Mouse (Mus musculus) CH12.LX (cell line): ENCODE results near the gene Spata2l. TPM values are rescaled to one million over a fixed set of nuclear protein-coding genes. Genes with fewer than 3 reads are reported as not detected.

Source experiments
- DNase-seq: peaks from one replicate; pipeline ENCODE4 v3.0.0-alpha.2; 2013; ENCODE audit errors: extremely low read depth
- H3K27ac ChIP-seq: 2 replicates; pipeline ENCODE4 v1.5.1; 2012; ENCODE audit warnings: low read depth, mild to moderate bottlenecking, control low read depth, moderate library complexity; ENCODE audit not compliant: insufficient read depth
- H3K27me3 ChIP-seq: replicated peaks from 2 replicates; pipeline ENCODE3; 2012; ENCODE audit warnings: inconsistent platforms
- H3K36me3 ChIP-seq, 2 experiments: replicated peaks in 1 of 2; 2 replicates each; pipeline versions ENCODE3 to v1.6.1; 2012; ENCODE audit warnings: inconsistent platforms in 1 of 2, low read length in 1 of 2, mild to moderate bottlenecking in 1 of 2, mixed read lengths in 1 of 2, moderate library complexity in 1 of 2; ENCODE audit not compliant: control insufficient read depth in 1 of 2, insufficient read depth in 1 of 2
- H3K4me1 ChIP-seq, 2 experiments: 2 replicates each; pipeline ENCODE4 v1.6.1; 2012; ENCODE audit warnings: inconsistent platforms in 1 of 2, moderate library complexity in 1 of 2; ENCODE audit not compliant: insufficient read depth in 2 of 2, control insufficient read depth in 1 of 2
- H3K4me2 ChIP-seq: 2 replicates; pipeline ENCODE4 v1.6.1; 2012; ENCODE audit warnings: low read depth, mild to moderate bottlenecking, control low read depth; ENCODE audit not compliant: poor library complexity, insufficient read depth, severe bottlenecking
- H3K4me3 ChIP-seq, 3 experiments: fragments of 150-350 bp in 1 of 3; sonication (generic) in 1 of 3; replicated peaks in 1 of 3; 2 replicates each; pipeline versions ENCODE3 to v1.5.1; 2011 to 2012; ENCODE audit warnings: low read depth in 2 of 3, low read length in 2 of 3, mild to moderate bottlenecking in 2 of 3, moderate library complexity in 2 of 3, control low read depth in 1 of 3, improper control_type of control experiment in 1 of 3, inconsistent platforms in 1 of 3, mixed read lengths in 1 of 3; ENCODE audit not compliant: poor library complexity in 1 of 3
- H3K79me2 ChIP-seq: replicated peaks from 2 replicates; pipeline ENCODE4 v1.6.1; 2012; ENCODE audit warnings: mild to moderate bottlenecking, moderate library complexity; ENCODE audit not compliant: control insufficient read depth, poor library complexity, insufficient read depth, severe bottlenecking; ENCODE audit errors: extremely low read depth
- H3K9ac ChIP-seq: 2 replicates; pipeline ENCODE4 v1.6.1; 2012; ENCODE audit warnings: low read depth, mild to moderate bottlenecking, control low read depth, moderate library complexity; ENCODE audit not compliant: insufficient read depth
- H3K9me3 ChIP-seq: replicated peaks from 2 replicates; pipeline ENCODE3; 2012; ENCODE audit warnings: low read length, inconsistent platforms, mixed read lengths
- BHLHE40 ChIP-seq: IDR thresholded peaks from 2 replicates; pipeline ENCODE4 v1.6.1; 2011; ENCODE audit warnings: mild to moderate bottlenecking, low read depth, low read length, improper control_type of control experiment
- CHD1 ChIP-seq: IDR thresholded peaks from 2 replicates; pipeline ENCODE4 v1.6.1; 2012; ENCODE audit warnings: low read depth, low read length, improper control_type of control experiment, inconsistent platforms
- CHD2 ChIP-seq: IDR thresholded peaks from 2 replicates; pipeline ENCODE4 v1.6.1; 2011; ENCODE audit warnings: low read length, improper control_type of control experiment
- CTCF ChIP-seq, 2 experiments: IDR thresholded peaks in 1 of 2; conservative IDR thresholded peaks in 1 of 2; 2 replicates each; pipeline ENCODE4 v1.5.1; 2011 to 2012; ENCODE audit warnings: low read depth in 2 of 2, low read length in 2 of 2, improper control_type of control experiment in 1 of 2, inconsistent platforms in 1 of 2, mild to moderate bottlenecking in 1 of 2, moderate library complexity in 1 of 2
- E2F4 ChIP-seq: IDR thresholded peaks from 2 replicates; pipeline ENCODE4 v1.6.1; 2011; ENCODE audit warnings: low read depth, low read length, improper control_type of control experiment; ENCODE audit not compliant: insufficient replicate concordance
- ELF1 ChIP-seq: IDR thresholded peaks from 2 replicates; pipeline ENCODE4 v1.6.1; 2014; ENCODE audit warnings: low read depth, mild to moderate bottlenecking, inconsistent platforms, low read length, improper control_type of control experiment
- EP300 ChIP-seq: IDR thresholded peaks from 2 replicates; pipeline ENCODE4 v1.6.1; 2011; ENCODE audit warnings: low read length, improper control_type of control experiment
- ETS1 ChIP-seq: conservative IDR thresholded peaks from 2 replicates; pipeline ENCODE4 v1.6.1; 2012; ENCODE audit warnings: low read depth, mild to moderate bottlenecking, inconsistent platforms, low read length, improper control_type of control experiment, moderate library complexity
- GABPA ChIP-seq: IDR thresholded peaks from 2 replicates; pipeline ENCODE4 v1.6.1; 2012; ENCODE audit warnings: low read depth, low read length, improper control_type of control experiment, inconsistent platforms; ENCODE audit not compliant: insufficient replicate concordance
- HCFC1 ChIP-seq: IDR thresholded peaks from 2 replicates; pipeline ENCODE4 v1.6.1; 2012; ENCODE audit warnings: low read depth, mild to moderate bottlenecking, inconsistent platforms, low read length, improper control_type of control experiment
- IRF4 ChIP-seq: IDR thresholded peaks from 2 replicates; pipeline ENCODE4 v1.6.1; 2014; ENCODE audit warnings: low read depth, mild to moderate bottlenecking, inconsistent platforms, low read length, improper control_type of control experiment
- JUN ChIP-seq: IDR thresholded peaks from 2 replicates; pipeline ENCODE4 v1.6.1; 2011; ENCODE audit warnings: low read depth, mild to moderate bottlenecking, low read length, improper control_type of control experiment, moderate library complexity; ENCODE audit not compliant: insufficient read depth
- JUND ChIP-seq: conservative IDR thresholded peaks from 2 replicates; pipeline ENCODE4 v1.6.1; 2011; ENCODE audit warnings: low read depth, low read length, improper control_type of control experiment
- KAT2A ChIP-seq: IDR thresholded peaks from 2 replicates; pipeline ENCODE4 v1.6.1; 2012; ENCODE audit warnings: low read length, improper control_type of control experiment, inconsistent platforms; ENCODE audit not compliant: insufficient replicate concordance
- MAFK ChIP-seq: IDR thresholded peaks from 2 replicates; pipeline ENCODE4 v1.6.1; 2011; ENCODE audit warnings: low read length, improper control_type of control experiment; ENCODE audit not compliant: insufficient replicate concordance
- MAX ChIP-seq: IDR thresholded peaks from 2 replicates; pipeline ENCODE4 v1.6.1; 2011; ENCODE audit warnings: low read length, improper control_type of control experiment
- MAZ ChIP-seq: IDR thresholded peaks from 2 replicates; pipeline ENCODE4 v1.6.1; 2012; ENCODE audit warnings: low read depth, mild to moderate bottlenecking, inconsistent platforms, low read length, improper control_type of control experiment, moderate library complexity
- MEF2A ChIP-seq: IDR thresholded peaks from 2 replicates; pipeline ENCODE4 v1.6.1; 2014; ENCODE audit warnings: low read depth, mild to moderate bottlenecking, inconsistent platforms, low read length, improper control_type of control experiment, borderline replicate concordance
- MXI1 ChIP-seq: IDR thresholded peaks from 2 replicates; pipeline ENCODE4 v1.6.1; 2011; ENCODE audit warnings: mild to moderate bottlenecking, low read depth, low read length, improper control_type of control experiment
- MYC ChIP-seq: IDR thresholded peaks from 2 replicates; pipeline ENCODE4 v1.6.1; 2011; ENCODE audit warnings: low read depth, mild to moderate bottlenecking, improper control_type of control experiment, low read length
- NELFE ChIP-seq: IDR thresholded peaks from 2 replicates; pipeline ENCODE4 v1.6.1; 2011; ENCODE audit warnings: low read depth, low read length, improper control_type of control experiment
- NRF1 ChIP-seq: IDR thresholded peaks from 2 replicates; pipeline ENCODE4 v1.6.1; 2014; ENCODE audit warnings: low read depth, mild to moderate bottlenecking, inconsistent platforms, low read length, improper control_type of control experiment, moderate library complexity
- PAX5 ChIP-seq: IDR thresholded peaks from 2 replicates; pipeline ENCODE4 v1.6.1; 2012; ENCODE audit warnings: low read length, inconsistent platforms, mixed read lengths
- POLR2A ChIP-seq: IDR thresholded peaks from 2 replicates; pipeline ENCODE4 v1.6.1; 2011; ENCODE audit warnings: low read depth, mild to moderate bottlenecking, improper control_type of control experiment, low read length
- POLR2AphosphoS2 ChIP-seq: IDR thresholded peaks from 2 replicates; pipeline ENCODE4 v1.6.1; 2011; ENCODE audit warnings: low read depth, low read length, improper control_type of control experiment
- RAD21 ChIP-seq: IDR thresholded peaks from 2 replicates; pipeline ENCODE4 v1.6.1; 2011; ENCODE audit warnings: low read depth, mild to moderate bottlenecking, low read length, improper control_type of control experiment, moderate library complexity
- RCOR1 ChIP-seq: conservative IDR thresholded peaks from 2 replicates; pipeline ENCODE4 v1.6.1; 2012; ENCODE audit warnings: low read depth, mild to moderate bottlenecking, inconsistent platforms, low read length, improper control_type of control experiment
- SIN3A ChIP-seq: IDR thresholded peaks from 2 replicates; pipeline ENCODE4 v1.6.1; 2012; ENCODE audit warnings: low read length, improper control_type of control experiment, inconsistent platforms
- SMC3 ChIP-seq: IDR thresholded peaks from 2 replicates; pipeline ENCODE4 v1.6.1; 2011; ENCODE audit warnings: low read depth, low read length, improper control_type of control experiment
- TBP ChIP-seq: conservative IDR thresholded peaks from 2 replicates; pipeline ENCODE4 v1.6.1; 2011; ENCODE audit warnings: low read depth, low read length, improper control_type of control experiment
- TCF12 ChIP-seq: IDR thresholded peaks from 2 replicates; pipeline ENCODE4 v1.6.1; 2014; ENCODE audit warnings: low read depth, mild to moderate bottlenecking, inconsistent platforms, low read length, improper control_type of control experiment
- UBTF ChIP-seq: IDR thresholded peaks from 2 replicates; pipeline ENCODE4 v1.6.1; 2012; ENCODE audit warnings: low read depth, mild to moderate bottlenecking, inconsistent platforms, low read length, improper control_type of control experiment, moderate library complexity
- USF1 ChIP-seq: IDR thresholded peaks from 2 replicates; pipeline ENCODE4 v1.6.1; 2014; ENCODE audit warnings: low read depth, mild to moderate bottlenecking, inconsistent platforms, low read length, improper control_type of control experiment
- USF2 ChIP-seq: conservative IDR thresholded peaks from 2 replicates; pipeline ENCODE4 v1.6.1; 2011; ENCODE audit warnings: low read depth, low read length, improper control_type of control experiment
- ZC3H11A ChIP-seq: IDR thresholded peaks from 2 replicates; pipeline ENCODE4 v1.6.1; 2012; ENCODE audit warnings: low read depth, mild to moderate bottlenecking, inconsistent platforms, low read length, improper control_type of control experiment
- ZKSCAN1 ChIP-seq: IDR thresholded peaks from 2 replicates; pipeline ENCODE4 v1.6.1; 2012; ENCODE audit warnings: low read depth, inconsistent platforms, low read length, improper control_type of control experiment, borderline replicate concordance
- ZMIZ1 ChIP-seq: IDR thresholded peaks from 2 replicates; pipeline ENCODE4 v1.6.1; 2012; ENCODE audit warnings: low read depth, mild to moderate bottlenecking, inconsistent platforms, low read length, improper control_type of control experiment
- ZNF384 ChIP-seq: IDR thresholded peaks from 2 replicates; pipeline ENCODE4 v1.6.1; 2012; ENCODE audit warnings: low read depth, low read length, improper control_type of control experiment, inconsistent platforms
- dilution Hi-C: fragments of 300-500 bp; cut with MboI; formaldehyde crosslinking; loops from 2 replicates; pipeline ENCODE4 v1.14.3; 2020; ENCODE audit warnings: low sequenced_read_pairs; ENCODE audit not compliant: extremely low pct_unique_long_range_greater_than_20kb, extremely low pct_ligation_motif_present
- in situ Hi-C: fragments of 300-500 bp; cut with MboI; formaldehyde crosslinking; loops from 3 replicates; pipeline ENCODE4 v1.14.3; 2019; ENCODE audit warnings: low sequenced_read_pairs, low pct_ligation_motif_present, low pct_unique_long_range_greater_than_20kb, mixed read lengths
- polyA plus RNA-seq: library from polyadenylated mRNA; unstranded; fragments of >175 nt; gene quantifications from 2 replicates; pipeline ENCODE4 v1.2.1, GENCODE M21; 2012; ENCODE audit warnings: low read depth; ENCODE audit not compliant: insufficient read length
- total RNA-seq, 2 experiments: library from RNA; depleted of rRNA; stranded (reverse); fragments of 300-350 nt in 1 of 2; fragments of >200 nt in 1 of 2; gene quantifications; 2 replicates each; pipeline ENCODE4 v1.2.3; 2012 to 2014

Gene Spata2l
- total and polyA plus RNA-seq, 3 experiments, result 0.63 to 2.3 (median 1.4) TPM

DNA sequence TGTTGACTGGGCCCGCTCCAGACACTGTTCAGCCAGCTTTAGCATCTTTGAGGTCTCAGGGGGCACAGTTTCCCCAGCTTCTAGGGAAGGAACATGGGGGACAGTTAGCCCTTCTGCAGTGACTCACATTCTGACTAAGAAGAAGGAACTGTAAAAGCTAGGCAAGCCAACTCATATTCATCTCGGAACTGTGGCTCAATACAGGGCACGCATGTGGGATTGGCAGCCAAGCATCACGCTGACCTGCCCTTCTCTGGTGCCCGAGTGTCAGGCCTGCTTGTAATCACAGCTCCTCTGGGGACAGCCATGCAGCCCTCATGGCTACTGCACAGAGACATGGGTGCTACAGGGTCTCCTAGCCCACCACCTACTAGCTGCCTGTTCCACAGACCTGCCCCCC, 14.9 kb upstream of the Spata2l start:
- in situ Hi-C loops (no loop called here), dilution Hi-C loops (no loop called here)
- Histone ChIP-seq H3K27ac (peak overlapping the region; percentile 41; the same call in 1 of the 2 replicates), H3K4me1 (peaks cover 13 to 51% of the 10 kb centered on the region in 2 experiments), H3K4me3 (no peak overlapping the region), H3K36me3 (peaks cover 33 to 58% of the 10 kb centered on the region in 2 experiments), H3K4me2 (no peak overlapping the region), H3K27me3 (no peaks in the 10 kb centered on the region), H3K79me2 (no peaks in the 10 kb centered on the region), H3K9ac (no peak overlapping the region), H3K9me3 (no peaks in the 10 kb centered on the region)
- DNase-seq, result peak; percentile 45
- TF ChIP-seq SMC3 (no peak), JUND (no peak), PAX5 (no peak), MAZ (no peak), HCFC1 (no peak), UBTF (0 out of 2 replicates have a peak, but pooled peaks have one; percentile 54), MYC (no peak), RCOR1 (no peak), MAX (peak; percentile 31; the same call in 1 of the 2 replicates), CHD1 (no peak), USF2 (no peak), BHLHE40 (peak; percentile 68), MEF2A (no peak), ELF1 (no peak), ZMIZ1 (no peak), TCF12 (peak; percentile 33; the same call in 1 of the 2 replicates), POLR2A (no peak), EP300 (peak; percentile 72), POLR2AphosphoS2 (no peak), ZKSCAN1 (no peak), E2F4 (no peak), NELFE (no peak), IRF4 (peak; percentile 71), ZC3H11A (no peak), ETS1 (peak; percentile 29; the same call in 1 of the 2 replicates), USF1 (no peak), JUN (0 out of 2 replicates have a peak, but pooled peaks have one; percentile 3), SIN3A (peak; percentile 47; the same call in 1 of the 2 replicates), TBP (no peak), RAD21 (no peak), NRF1 (no peak), CTCF (conservative IDR thresholded peaks at IDR 0.05 in 1 of 2, IDR thresholded peaks at IDR 0.05 in 1 of 2; ENCODE audit: low read depth in 2 of 2, low read length in 2 of 2) (no peak), CHD2 (no peak), ZNF384 (no peak), MAFK (no peak), GABPA (no peak), KAT2A (no peak), MXI1 (no peak)
